Mouse (Mus musculus): ENCODE measurements around the gene Slc45a2. TPM values are rescaled to one million over a fixed set of nuclear protein-coding genes. Genes with fewer than 3 reads are reported as not detected.
A peak's percentile ranks its signal among the peaks of the same experiment; 100 is the strongest.
"Not testable (repeated sequence)": the region's sequence is repeated elsewhere in the genome, so short reads cannot be mapped to it uniquely, and the experiment has no call there.

The Slc45a2 gene
- 0.01 and 0.04 TPM in 2 replicates for polyA plus RNA-seq (2012; rRNA removed)

GRCm38 (mm10) chr15:11000421-11000820 lies at the start of gene Slc45a2:
Slc45a2 (plus strand) TSS chr15:11000721.
- DNase-seq (ENCODE audit: low spot score) = no peak

GRCm38 (mm10) chr15:10951951-10952759 lies 48.4 kb upstream of the Slc45a2 start, which contains the start of gene C1qtnf3:
C1qtnf3 (plus strand) TSS chr15:10952332.
- DNase-seq (ENCODE audit: low spot score) = no peak

GRCm38 (mm10) chr15:10952760-10953305 lies 47.7 kb upstream of the Slc45a2 start:
- DNase-seq (ENCODE audit: low spot score) = no peak

- no peak for DNase-seq (ENCODE audit: low spot score)
Measured at GRCm38 (mm10) chr15:10953465-10953864, 47.1 kb upstream of the Slc45a2 start.

- DNase-seq (ENCODE audit: low spot score) = no peak
Measured at GRCm38 (mm10) chr15:10954381-10955016, 46.0 kb upstream of the Slc45a2 start.

GRCm38 (mm10) chr15:10955156-10955555 lies 45.4 kb upstream of the Slc45a2 start:
- DNase-seq (ENCODE audit: low spot score) = no peak

GRCm38 (mm10) chr15:10956706-10957105 lies 43.8 kb upstream of the Slc45a2 start:
- DNase-seq (ENCODE audit: low spot score) = no peak

GRCm38 (mm10) chr15:10959277-10960026 lies 41.1 kb upstream of the Slc45a2 start:
- no peak for DNase-seq (ENCODE audit: low spot score)

GRCm38 (mm10) chr15:10960267-10960666 lies 40.3 kb upstream of the Slc45a2 start:
- no peak for DNase-seq (ENCODE audit: low spot score)

- DNase-seq (ENCODE audit: low spot score) = no peak
Measured at GRCm38 (mm10) chr15:10962601-10963000, 37.9 kb upstream of the Slc45a2 start.

- no peak for DNase-seq (ENCODE audit: low spot score)
Measured at GRCm38 (mm10) chr15:10969439-10969838, 31.1 kb upstream of the Slc45a2 start.

GRCm38 (mm10) chr15:10970777-10971176 lies 29.7 kb upstream of the Slc45a2 start:
- no peak for DNase-seq (ENCODE audit: low spot score)

- no peak for DNase-seq (ENCODE audit: low spot score)
Measured at GRCm38 (mm10) chr15:10977151-10977550, 23.4 kb upstream of the Slc45a2 start.

GRCm38 (mm10) chr15:10980712-10981111 lies 19.8 kb upstream of the Slc45a2 start:
- DNase-seq (ENCODE audit: low spot score) = no peak

GRCm38 (mm10) chr15:10981377-10982063 lies 19.0 kb upstream of the Slc45a2 start, which contains the start of gene Amacr:
Amacr (plus strand) TSS chr15:10981756.
- peak; percentile 92 for DNase-seq (ENCODE audit: low spot score)

- no peak for DNase-seq (ENCODE audit: low spot score)
Measured at GRCm38 (mm10) chr15:10982064-10982435, 18.5 kb upstream of the Slc45a2 start.

- no peak for DNase-seq (ENCODE audit: low spot score)
Measured at GRCm38 (mm10) chr15:10985756-10986155, 14.8 kb upstream of the Slc45a2 start.

- not testable (repeated sequence) for DNase-seq (ENCODE audit: low spot score)
Measured at GRCm38 (mm10) chr15:10986477-10986876, 14.0 kb upstream of the Slc45a2 start.

GRCm38 (mm10) chr15:10990411-10990810 lies 10.1 kb upstream of the Slc45a2 start:
- no peak for DNase-seq (ENCODE audit: low spot score)

- DNase-seq (ENCODE audit: low spot score) = no peak
Measured at GRCm38 (mm10) chr15:10991566-10991965, 9.0 kb upstream of the Slc45a2 start.

- DNase-seq (ENCODE audit: low spot score) = no peak
Measured at GRCm38 (mm10) chr15:10999832-11000231, 689 bp upstream of the Slc45a2 start.
